Mouse (Mus musculus): ENCODE measurements at regions not wholly inside any gene's neighbourhood (a gene's known extent, or its start where the extent isn't known, plus 50 kb on each side); places are given as distances from the start of the nearest gene placed in this dataset.

DNA sequence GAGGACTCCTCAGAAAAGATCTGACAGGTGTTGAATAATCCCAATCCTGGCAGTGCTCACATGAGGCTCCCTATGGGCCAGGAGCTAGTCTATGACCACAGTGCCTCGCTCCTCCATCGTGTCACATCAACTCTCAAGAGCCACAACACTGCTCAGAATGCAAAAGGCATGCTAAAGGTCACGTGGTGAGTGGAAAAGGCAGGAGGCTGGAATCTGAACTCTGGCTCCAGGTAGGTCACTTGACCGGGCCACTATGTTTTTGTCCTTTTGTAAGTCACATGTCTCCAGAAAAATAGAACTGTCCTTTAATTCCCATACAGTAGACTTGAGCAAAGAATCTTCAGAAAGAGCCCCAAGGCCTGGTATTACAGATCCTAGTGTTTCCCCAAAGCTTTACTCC, 229.3 kb downstream of the Gm12728 start:
- no peak for DNase-seq (ENCODE audit: extremely low spot score in 1 of 2, low spot score in 1 of 2)

DNA sequence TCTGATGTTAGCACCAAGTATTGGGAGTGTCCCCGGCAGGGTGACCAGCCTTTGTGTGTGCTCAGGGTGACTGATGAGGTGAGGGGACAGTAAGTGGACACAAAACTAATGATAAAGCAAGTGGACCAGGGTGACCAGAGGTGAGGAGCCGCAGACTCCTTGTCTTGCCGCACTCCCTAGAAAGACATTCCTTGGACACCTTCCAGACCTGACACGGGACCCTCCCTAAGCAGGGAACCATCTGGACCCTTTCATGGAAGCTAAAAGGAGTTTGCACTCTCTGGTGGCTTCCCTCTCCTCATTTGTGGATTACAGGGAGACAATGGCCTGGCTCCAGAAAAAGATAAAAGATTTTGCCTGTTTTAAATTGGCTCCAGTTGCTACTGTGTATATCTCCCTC, 230.7 kb downstream of the Gm12728 start:
- no peak for DNase-seq (ENCODE audit: extremely low spot score in 1 of 2, low spot score in 1 of 2)

- DNase-seq (ENCODE audit: extremely low spot score in 1 of 2, low spot score in 1 of 2), result no peak
Observed at GRCm38 (mm10) chr4:106024591-106024990, 234.9 kb downstream of the Gm12728 start.

DNA sequence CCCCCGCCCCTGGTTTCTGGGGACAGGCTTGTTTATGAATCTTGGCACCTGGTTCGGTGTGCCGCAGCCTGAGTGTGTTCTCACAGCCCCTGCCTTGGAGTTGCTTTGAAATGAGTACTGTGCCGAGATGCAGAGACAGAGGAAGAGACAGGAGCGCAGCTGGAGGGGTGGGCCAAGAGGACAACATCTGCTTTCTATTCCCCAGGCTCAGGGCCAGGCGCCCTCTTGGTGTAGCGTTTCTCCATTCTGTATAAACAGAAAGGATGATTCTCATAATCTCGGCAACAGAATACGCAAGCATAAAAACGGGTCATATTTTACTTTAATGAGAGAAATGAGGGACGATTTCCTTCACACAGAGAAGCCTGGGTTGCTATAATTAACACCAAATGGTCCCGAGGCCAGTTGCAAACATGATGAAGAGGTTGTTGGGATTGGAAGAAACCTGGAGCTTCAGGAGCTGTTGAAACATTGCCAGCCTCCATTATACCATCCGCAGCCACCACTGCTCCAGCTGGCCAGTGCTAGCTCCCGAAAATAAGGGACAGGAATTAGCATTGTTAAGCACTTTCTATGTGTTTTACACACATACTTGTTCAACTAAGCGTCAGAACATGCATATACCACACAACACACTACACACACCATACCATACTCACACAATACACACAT, 236.4 kb downstream of the Gm12728 start:
- DNase-seq (ENCODE audit: extremely low spot score in 1 of 2, low spot score in 1 of 2), result no peak

- DNase-seq (ENCODE audit: extremely low spot score in 1 of 2, low spot score in 1 of 2), result no peak
Observed at GRCm38 (mm10) chr4:106040376-106040775, 250.7 kb downstream of the Gm12728 start.

- no peak for DNase-seq (ENCODE audit: extremely low spot score in 1 of 2, low spot score in 1 of 2)
Observed at GRCm38 (mm10) chr4:106042456-106042855, 252.8 kb downstream of the Gm12728 start.

DNA sequence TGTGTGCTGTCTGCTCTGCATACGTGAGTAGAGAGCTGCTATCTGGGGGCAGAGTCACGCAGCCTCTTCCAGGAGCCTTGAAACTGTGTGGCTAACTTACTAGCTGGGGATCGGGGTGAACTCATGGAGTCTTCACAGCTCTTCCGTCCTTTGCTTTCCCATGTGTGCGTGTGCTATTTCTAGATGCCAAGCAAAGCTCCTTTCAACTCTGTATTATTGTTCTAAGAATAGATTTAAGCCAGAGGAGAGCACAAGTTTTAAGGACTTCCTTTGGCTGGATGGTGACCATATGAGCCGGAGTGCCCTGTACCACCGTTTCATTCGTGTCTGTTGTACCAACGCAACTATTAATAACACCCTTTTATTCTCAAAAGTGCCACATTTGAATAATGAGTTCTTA, 254.0 kb downstream of the Gm12728 start:
- DNase-seq (ENCODE audit: extremely low spot score in 1 of 2, low spot score in 1 of 2), result no peak

GRCm38 (mm10) chr4:106048053-106048452, 258.4 kb downstream of the Gm12728 start:
- no peak for DNase-seq (ENCODE audit: extremely low spot score in 1 of 2, low spot score in 1 of 2)

DNA sequence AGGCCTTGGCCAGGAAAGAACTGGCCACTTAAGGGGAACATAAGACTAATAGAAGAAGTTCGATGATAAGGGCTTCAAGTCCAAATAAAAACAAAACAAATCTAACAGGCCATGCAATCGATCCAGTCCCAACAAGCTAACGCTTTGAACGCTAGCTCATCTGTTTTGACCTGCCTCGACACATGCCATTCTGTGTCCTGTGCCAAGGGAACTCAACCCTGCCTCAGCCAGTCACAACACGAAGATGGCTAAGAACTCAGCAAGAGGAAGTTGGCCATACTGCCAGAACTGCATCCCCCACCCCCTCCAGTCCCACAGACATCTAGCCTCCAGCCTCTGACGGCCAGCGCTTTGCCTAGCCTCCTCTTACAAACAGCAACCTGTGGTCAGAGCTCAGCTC, 259.1 kb downstream of the Gm12728 start:
- DNase-seq (ENCODE audit: extremely low spot score in 1 of 2, low spot score in 1 of 2), result no peak

DNA sequence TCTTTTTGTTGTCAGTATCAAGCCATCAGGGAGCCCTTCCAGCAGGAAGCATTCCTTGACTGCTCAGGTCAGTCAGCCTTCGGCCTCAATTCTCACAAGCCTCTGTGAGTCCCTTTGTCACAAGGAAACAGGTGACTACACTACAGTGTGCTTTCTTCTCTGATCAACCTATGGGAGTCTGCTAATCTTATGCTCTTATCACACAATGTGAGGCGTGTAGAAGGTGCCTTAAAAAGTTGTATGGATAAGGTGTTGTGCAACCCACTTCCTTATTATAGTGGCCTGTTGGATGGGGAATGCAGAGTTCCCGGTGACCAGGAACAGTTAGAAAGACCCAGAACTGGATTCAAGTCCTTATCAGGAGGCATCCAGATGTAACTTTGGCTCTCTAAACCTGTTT, 260.2 kb downstream of the Gm12728 start:
- no peak for DNase-seq (ENCODE audit: extremely low spot score in 1 of 2, low spot score in 1 of 2)

GRCm38 (mm10) chr4:106050297-106050696, 260.6 kb downstream of the Gm12728 start:
- no peak for DNase-seq (ENCODE audit: extremely low spot score in 1 of 2, low spot score in 1 of 2)

GRCm38 (mm10) chr4:106053496-106053895, 262.5 kb upstream of the Usp24 start:
- DNase-seq (ENCODE audit: extremely low spot score in 1 of 2, low spot score in 1 of 2), result no peak

DNA sequence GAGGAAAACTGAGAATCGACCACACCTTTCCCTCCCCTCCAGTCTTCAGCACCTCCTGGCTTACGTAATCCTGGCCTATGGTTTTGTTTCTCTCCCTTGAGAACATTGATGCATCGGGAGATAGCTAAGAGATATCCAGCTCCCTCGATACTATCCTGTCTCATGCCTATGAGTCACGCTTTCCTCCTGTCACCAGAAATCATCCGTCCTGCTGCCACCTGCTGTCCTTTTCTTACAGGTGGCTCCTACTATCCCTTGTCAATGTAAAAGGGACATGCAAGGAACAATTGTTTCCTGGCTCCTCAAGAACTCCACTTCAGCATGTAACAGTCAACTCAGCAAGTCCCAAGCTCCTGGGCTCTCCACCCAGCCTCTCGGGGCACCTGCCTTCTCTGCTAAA, 261.7 kb upstream of the Usp24 start:
- DNase-seq (ENCODE audit: extremely low spot score in 1 of 2, low spot score in 1 of 2), result no peak

DNA sequence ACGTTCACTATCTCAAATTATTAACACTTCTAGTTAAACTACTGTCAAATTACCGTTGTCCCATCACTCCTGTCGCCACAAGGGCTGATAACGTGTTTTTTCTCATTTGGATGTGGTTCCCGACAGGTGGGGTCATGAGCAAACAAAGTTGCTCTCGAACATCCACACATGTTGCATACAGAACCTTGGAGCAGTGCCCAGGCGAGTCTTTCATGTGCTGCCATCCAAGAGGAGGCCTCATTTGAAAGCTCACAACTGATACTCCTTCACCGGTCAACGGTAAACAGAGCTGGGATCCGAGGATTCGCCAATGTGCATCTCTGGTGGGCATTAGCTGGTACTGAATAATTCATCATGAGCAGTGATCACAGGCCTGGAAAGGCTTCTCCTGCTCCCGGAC, 253.4 kb upstream of the Usp24 start:
- DNase-seq (ENCODE audit: extremely low spot score in 1 of 2, low spot score in 1 of 2), result no peak

DNA sequence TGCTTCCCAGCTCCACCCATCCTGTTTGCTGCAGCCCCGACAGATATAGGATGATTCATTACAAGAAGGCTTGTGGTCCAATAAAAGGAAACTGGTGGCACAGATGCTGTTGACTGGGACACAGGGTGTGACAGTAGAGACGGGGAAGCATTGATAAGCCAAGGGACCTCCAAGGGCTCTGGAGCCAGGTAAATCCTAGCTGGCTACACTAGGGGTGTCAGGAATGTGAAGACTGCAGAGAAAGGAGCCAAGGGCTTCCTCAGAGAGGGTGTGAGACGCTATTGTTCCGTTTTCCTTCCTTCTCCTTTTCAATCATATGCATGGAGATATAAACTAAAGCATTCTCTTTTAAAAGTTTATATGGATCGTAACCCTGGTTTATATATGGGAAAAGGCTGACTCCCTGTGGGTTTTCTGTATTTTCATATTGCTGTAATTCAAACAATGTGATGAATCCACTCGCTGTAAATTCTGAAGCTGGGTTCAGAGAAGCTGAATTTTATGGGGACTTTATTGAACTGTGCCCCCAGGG, 252.1 kb upstream of the Usp24 start:
- no peak for DNase-seq (ENCODE audit: extremely low spot score in 1 of 2, low spot score in 1 of 2)

GRCm38 (mm10) chr4:106067023-106067422, 249.0 kb upstream of the Usp24 start:
- DNase-seq (ENCODE audit: extremely low spot score in 1 of 2, low spot score in 1 of 2), result no peak

- no peak for DNase-seq (ENCODE audit: extremely low spot score in 1 of 2, low spot score in 1 of 2)
Observed at GRCm38 (mm10) chr4:106083546-106083945, 232.5 kb upstream of the Usp24 start.

- DNase-seq (ENCODE audit: extremely low spot score in 1 of 2, low spot score in 1 of 2), result no peak
Observed at GRCm38 (mm10) chr4:106091927-106092675, 223.9 kb upstream of the Usp24 start.

GRCm38 (mm10) chr4:106092676-106093070, 223.3 kb upstream of the Usp24 start:
- no peak for DNase-seq (ENCODE audit: extremely low spot score in 1 of 2, low spot score in 1 of 2)

DNA sequence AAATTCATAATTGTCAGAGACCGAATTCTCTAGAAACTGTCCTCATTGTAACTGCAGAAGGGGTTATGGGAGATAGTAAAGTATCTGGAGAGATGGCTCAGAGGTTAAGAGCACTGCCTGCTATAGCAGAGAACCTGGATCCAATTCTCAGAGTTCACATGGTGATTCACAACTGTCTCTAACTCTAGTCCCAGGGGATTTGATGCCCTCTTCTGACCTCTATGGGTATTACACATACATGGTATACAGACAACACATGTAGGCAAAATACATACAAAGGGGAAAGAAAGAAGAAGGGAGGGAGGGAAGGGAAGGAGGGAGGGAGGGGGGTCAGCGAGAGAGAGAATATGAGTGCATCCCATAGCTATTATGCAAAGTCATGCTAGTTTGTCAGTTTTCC, 222.8 kb upstream of the Usp24 start:
- DNase-seq (ENCODE audit: extremely low spot score in 1 of 2, low spot score in 1 of 2), result no peak

DNA sequence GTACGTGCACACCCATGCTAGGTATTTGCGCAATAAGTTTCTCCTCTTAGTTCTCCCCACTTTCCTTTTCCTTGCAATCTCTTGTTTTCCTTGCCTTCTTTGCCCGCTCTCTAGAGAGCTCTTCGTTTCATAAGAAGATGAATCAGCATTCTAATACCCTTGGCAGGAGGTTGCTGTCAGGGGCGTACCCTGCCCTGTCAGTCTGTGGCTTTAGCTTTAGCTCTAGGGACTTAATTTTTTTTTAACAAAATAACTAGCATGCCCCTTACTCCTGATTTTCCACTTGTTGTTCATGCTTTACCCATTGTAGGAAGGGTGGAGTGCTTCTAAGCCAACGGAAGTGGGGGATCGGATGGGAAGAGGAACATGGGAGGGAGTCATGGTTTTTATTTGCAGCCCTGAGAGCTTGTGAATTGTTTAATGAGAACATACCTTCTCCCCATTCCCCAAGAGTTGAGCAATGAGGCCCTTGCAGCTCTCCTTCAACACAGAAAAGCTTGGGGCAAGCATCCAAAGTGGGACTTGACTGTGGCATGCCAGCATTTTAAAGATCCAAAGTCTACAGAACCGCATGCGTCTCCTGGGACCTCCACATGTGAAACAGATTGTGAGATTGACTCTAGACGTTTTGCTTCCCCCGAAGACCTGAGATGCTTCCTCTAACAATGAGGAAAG, 221.0 kb upstream of the Usp24 start:
- no peak for DNase-seq (ENCODE audit: extremely low spot score in 1 of 2, low spot score in 1 of 2)

Data from layer of hippocampus, postnatal 25 days (tissue).